Mouse (Mus musculus) lung, postnatal 36 days (tissue): ENCODE measurements around the gene Ncoa1.

Experiments
- DNase-seq: peaks from one replicate; pipeline ENCODE4 v3.0.0; 2022; ENCODE audit warnings: mixed read lengths

Gene Ncoa1

DNA sequence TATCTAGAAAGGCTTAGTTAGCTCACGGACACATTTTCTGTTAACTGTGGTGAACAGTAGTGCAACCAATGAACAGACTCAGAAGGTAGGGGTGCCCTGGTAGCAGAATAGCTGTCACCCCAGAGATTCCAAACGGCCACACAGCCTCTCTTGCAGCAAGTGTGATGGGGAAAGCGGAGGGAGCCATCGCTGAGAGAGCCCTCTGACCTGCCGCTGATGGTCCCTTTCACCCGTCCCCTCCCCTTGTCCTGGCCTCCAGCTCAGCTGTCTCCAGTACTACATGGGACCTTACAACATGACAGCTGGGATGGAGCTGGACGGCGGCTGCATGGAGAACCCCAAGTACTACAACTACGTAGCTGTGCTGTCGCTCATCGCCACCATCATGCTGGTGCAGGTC lies 270.9 kb downstream of the Ncoa1 start:
- DNase-seq, result no peak

DNA sequence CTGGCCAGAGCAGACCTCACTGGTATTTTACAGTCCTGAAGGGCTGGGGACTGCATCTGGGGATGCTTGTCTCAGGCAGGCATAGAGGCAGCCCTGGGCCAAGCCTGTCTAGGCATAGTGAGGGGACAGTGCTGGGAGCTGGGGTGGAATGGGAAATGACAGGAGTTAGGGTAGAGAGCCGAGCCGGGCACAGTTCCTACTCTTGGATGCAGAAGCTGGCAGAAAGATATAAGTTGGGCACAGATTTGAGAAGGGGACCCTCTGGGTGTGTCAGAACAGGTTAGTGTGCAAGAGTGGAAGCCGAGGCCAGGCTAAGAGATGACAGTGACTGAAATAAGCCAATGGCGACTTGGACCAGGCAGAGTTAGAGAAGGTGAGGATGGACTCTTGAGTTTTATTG lies 274.8 kb downstream of the Ncoa1 start:
- no peak for DNase-seq

DNA sequence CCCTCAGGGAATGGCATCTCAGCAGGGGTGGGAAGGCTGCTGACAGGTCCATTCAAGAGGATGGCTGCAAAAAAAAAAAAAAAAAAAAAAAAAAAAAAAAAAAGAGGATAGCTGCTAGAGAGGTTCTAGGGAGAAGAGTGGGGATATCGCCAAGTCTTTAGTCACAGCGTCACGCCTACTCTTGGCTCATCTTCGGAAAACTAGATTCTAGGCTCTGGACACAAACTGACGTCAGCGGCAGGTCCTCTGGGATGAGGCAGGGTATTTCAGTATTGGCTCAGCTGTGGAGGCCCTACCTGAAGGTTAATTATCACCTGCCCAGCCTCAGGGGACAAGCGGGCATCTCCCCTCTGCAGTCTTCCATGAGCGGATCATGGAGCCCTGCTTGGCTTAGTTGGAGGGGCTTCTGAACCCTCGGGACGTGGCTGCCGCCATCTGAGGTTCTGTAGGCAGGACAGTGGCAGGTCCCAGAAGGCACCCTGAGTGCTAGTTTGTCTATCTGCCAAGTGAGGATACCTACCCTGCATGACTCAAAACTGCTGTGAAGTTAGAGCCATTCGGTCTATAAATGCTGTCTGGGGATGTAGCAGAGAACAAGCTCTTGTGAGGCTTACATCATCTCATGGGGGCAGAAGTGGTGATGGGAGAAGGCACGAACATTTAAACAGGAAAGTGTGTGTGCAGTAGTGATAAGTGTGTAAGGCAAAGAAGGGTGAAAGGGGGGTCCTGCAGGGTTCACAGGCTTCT lies 275.4 kb downstream of the Ncoa1 start:
- DNase-seq, result peak; percentile 24

DNA sequence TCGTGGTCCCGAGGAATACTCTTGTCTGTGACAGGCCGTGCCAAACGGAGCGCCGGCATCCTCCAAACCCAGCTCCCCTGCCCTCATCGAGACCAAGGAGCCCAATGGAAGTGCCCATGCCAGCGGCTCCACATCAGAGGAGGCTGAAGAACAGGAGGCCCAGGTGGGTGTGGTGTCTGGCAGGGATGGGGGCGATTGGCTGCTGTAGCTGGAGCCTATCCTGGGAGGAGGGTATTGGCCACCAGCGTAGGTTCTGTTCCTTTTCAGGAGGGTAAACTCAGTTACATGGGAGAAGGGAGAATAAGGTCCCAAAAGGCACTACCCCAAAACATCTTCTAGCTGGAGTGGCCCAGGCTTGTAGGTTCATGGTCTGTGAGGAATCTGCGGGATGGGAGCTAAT lies 277.7 kb downstream of the Ncoa1 start:
- no peak for DNase-seq

DNA sequence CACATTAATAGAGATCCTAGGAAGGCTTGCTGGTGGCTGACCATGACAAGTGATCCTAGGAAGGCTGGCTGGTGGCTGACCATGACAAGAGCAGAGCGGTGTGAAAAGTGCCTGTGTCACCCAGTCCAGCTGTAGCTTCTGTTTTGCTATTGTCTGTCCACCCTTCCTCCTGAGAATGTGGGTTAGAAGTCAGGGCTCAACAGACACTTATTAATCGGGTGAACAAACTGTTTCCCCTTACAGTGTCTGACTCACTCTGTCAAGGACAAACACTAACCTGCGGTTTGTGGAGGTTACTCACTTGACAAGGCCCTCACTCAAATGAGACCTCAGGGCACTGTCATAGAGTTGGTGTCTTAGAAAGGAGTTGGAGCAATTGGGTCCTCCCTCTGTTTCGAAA lies 278.3 kb downstream of the Ncoa1 start:
- DNase-seq, result peak; percentile 42
